Mouse (Mus musculus) heart, adult 2 months (tissue): ENCODE measurements around the gene Dyrk3.

Experiments used
- CTCF ChIP-seq: fragments of 200-600 bp; IDR thresholded peaks from 2 replicates; pipeline ENCODE4 v1.8.1; 2022; ENCODE audit warnings: antibody characterized with exemption, mild to moderate bottlenecking, moderate library complexity
- EP300 ChIP-seq: fragments of 200-500 bp; IDR thresholded peaks from 2 replicates; pipeline ENCODE4 v1.6.1; 2011; ENCODE audit warnings: low read depth, low read length, control low read depth; ENCODE audit not compliant: insufficient read depth

DNA sequence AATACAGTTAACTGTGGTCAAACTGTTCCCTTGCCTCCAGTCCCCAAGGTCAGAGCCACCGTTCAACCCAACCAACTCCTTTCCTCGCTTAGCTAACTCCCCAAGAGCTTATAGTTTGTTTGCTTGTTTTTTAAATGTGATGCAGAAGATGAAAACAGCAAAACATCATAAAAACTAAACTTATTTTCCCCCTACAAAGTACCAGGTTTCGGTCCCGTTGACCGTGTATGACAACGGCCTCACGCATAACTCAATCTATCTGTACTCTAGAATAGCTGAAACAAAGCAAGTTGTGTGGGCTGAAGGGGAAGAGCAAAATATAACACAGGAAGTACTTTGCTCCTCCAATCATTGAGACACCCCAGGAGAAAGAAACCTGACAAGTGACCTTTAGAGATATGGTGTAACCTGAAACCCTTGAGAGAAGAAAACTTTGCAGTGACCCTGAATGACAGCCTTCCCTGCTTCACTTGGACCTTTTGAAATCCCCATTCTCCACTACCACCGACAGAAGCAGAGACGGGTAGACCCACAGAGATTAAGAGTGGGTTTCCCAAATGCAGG lies 41.9 kb downstream of the Dyrk3 start:
- no peak for TF ChIP-seq EP300
- TF ChIP-seq CTCF: no peak
